Mouse (Mus musculus): ENCODE results near the gene Polr3h. TPM values are rescaled to one million over a fixed set of nuclear protein-coding genes. Genes with fewer than 3 reads are reported as not detected.

The Polr3h gene
- total RNA-seq, 2 experiments from 2014 or later = 14.1 to 16.5 TPM

DNA sequence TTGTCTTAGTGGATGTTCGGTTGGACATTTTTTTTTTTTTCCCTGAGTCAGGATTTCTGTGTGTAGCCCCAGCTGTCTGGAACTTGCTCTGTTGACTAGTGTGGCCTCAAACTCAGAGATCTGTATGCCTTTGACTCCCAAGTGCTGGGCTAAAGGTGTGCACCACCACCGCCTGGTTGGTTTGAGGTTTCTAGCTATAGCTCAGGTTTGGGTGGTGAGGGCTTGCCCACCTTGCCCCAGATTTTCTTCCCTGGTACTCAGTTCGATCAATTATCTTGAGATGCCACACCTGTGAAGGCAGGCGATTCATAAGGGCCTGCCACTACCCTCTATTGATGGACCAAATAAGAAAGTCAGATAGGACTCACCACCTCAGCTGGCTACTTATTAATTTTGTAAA is 78.9 kb downstream of the Polr3h start:
- DNase-seq (ENCODE audit: low spot score in 2 of 2) = no peak

DNA sequence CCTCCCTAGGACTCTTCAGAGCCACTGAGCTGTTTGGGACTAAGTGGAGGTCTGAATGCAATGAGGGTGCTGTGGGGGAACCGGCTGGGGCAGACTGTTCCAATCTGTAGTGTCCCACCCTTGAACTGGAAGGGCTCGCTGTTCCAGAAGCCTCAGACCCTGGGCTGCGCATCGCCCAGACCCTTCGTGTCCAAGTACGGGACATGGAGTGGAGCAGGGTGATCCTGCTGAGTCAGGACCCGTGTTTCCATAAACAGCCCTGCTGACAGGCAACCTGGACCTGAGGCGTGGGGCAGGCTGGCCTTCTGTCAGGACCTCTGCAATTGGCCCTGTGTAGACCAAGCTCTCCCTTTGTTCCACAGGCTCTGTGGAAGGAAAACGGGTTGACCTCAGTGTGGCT is 79.3 kb downstream of the Polr3h start:
- no peak for DNase-seq (ENCODE audit: low spot score in 2 of 2)

DNA sequence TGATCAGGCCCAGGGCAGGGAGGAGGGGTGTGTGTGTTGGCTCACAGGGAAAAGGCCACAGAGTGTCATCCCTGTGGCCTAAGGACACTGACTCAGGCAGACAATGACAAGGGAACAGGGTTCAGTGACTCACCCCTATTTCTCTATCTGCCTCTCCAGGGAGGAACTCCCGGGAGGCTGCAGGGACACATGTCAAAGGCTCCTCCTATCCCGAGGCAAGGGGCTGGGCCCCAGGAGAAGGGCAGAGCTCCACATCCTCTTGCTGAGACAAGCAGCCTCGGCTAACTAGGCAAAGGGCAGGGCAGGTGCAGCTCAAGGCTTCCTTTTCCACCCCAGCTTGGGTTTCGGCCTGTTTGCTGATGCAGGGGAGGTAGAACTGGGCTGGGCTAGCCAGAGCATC is 80.3 kb downstream of the Polr3h start:
- no peak for DNase-seq (ENCODE audit: low spot score in 2 of 2)

DNA sequence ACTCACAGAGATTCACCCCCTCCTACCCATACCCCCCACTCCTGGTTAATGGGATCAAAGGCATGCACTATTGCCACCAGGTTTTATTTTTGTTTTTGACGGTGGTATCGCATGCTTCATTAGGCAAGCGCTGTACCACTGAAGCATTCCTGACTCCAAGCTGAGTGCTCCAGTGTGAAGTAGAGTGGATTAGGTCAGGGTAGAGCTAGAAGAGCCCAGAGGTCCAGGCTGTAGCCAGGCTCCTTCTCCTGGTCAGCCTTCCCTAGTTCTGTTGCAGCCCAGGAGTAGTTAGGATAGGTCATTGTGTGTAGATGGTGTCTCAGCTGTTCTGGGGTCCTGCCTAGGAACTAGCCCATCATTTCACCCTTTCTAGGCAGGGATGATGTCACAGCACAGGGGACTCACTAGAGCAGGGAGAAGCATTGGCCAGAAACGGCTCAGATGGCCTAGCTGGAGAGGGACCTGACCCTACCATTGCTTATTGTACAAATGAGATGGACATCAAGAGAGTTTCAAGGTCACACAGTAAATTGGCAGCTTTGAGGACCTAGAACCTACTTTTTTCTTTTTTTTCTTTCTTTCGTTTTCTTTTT is 80.9 kb downstream of the Polr3h start:
- no peak for DNase-seq (ENCODE audit: low spot score in 2 of 2)

DNA sequence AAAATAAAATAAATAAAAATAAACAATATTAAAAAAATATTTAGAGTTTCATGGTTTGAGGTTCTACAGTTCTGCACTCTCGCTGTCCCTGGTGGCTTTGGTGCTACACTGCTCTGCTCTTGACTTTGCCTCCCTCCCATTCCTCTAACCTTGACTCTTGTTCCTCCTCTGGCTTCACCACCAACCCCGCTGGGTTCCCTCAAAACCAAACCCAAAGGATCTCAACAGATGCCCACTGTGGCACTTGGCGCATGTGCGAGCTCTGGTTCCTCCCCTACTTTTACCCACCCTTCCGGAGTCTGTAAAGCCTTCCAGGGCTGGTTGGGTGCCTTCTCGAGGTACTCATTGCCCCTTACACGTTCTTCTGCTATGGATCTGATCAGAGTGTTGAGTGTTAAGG is 83.8 kb downstream of the Polr3h start:
- DNase-seq (ENCODE audit: low spot score in 2 of 2) = no peak

DNA sequence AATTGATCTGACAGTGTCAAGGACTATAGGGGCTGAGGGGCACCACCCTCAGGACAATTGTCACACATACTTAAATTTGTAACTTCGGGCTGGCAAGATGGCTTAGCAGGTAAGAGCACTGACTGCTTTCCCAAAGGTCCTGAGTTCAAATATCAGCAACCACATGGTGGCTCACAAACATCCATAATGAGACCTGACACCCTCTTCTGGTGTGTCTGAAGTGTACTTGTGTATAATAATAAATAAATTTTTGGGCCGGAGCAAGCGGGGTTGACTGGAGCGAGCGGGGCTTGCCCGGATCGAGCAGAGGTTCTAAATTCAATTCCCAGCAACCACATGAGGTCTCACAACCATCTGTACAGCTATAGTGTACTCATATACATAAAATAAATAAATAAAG is 85.7 kb downstream of the Polr3h start:
- DNase-seq (ENCODE audit: low spot score in 2 of 2) = no peak

DNA sequence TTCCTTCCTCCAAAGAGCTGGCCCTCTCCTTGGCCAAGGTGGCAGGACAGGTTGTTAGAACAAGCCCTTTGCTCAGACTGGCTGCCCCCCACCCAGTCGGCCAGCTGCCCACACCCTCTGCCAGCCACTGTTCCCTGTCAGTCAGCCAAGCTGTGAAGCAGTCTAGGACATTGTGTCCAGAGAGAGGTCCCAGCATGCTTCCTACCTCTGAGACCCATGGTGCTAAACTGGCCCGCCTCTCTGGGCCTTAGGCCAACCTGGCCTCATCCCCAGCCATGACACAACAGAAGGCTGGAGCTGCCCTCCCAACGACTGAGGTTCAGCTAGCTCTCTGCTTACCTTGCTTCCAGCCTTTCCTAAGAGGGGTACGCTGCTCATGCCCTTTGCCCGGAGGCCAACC is 86.4 kb downstream of the Polr3h start:
- peak in 1 of 2 experiments; percentile 61 for DNase-seq (ENCODE audit: low spot score in 2 of 2)

DNA sequence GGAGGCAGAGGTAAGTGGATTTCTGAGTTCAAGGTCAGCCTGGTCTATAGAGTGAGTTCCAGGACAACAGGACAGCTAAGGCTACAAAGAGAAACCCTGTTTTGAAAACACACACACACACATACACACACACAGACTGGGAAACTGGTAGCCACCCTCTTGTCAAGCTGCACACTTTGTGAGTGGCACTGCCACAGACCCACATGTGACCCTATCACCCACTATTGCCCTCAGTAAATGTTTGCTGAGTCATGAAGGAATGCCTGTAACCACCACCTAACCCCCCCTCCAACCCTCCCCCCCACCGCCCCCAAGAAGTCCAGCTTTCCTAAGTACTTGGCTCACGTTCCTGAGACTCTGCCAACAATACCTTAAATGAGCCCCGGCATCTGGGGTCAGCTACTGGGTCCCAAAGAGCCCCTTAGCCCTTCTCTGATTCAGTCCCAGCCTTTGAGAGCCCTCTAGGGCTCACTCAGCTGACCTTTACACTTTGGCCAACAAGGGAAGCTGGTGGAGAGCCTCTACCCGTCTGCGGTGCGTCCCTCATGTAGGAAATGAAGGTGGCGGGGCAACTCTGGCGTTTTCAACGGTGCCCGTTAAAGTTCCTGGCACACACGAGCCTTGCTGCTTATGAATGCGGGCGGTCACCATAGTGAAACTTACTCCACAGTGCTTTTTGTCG is 87.3 kb downstream of the Polr3h start:
- DNase-seq (ENCODE audit: low spot score in 2 of 2) = no peak

Other genes starting within 250 kb of the Polr3h start
- 1 to 10 TPM; 3.7 to 5.2 TPM for gene Chadl, start 229.0 kb downstream of the Polr3h start, total RNA-seq (2021)
- gene Zc3h7b, start 181.2 kb downstream of the Polr3h start, total RNA-seq (2021) = 10 to 100 TPM; 54.8 to 54.9 TPM
- 10 to 100 TPM; 37.9 to 38.5 TPM for gene Rangap1, start 180.7 kb downstream of the Polr3h start, total RNA-seq (2021)
- 100 to 1,000 TPM; 112 to 117 TPM for gene Tef, start 123.8 kb downstream of the Polr3h start, total RNA-seq (2021)
- 10 to 100 TPM; 34.5 to 44.1 TPM for gene Tob2, start 67.4 kb downstream of the Polr3h start, total RNA-seq (2021)
- gene Phf5a, start 54.3 kb downstream of the Polr3h start, total RNA-seq (2021) = 10 to 100 TPM; 48.9 to 55.8 TPM
- gene Aco2, start 53.9 kb downstream of the Polr3h start, total RNA-seq (2021) = 100 to 1,000 TPM; 650 to 720 TPM
- gene Csdc2, start 10.5 kb upstream of the Polr3h start, total RNA-seq (2021) = 1 to 10 TPM; 9.1 to 9.4 TPM
- gene Pmm1, start 34.7 kb upstream of the Polr3h start, total RNA-seq (2021) = 10 to 100 TPM; 20.3 to 21.6 TPM
- not detected for gene 1700029P11Rik, start 54.3 kb upstream of the Polr3h start, total RNA-seq (2021)
- 10 to 100 TPM; 26.2 to 28.6 TPM for gene Xrcc6, start 61.6 kb upstream of the Polr3h start, total RNA-seq (2021)
- gene Desi1, start 107.6 kb upstream of the Polr3h start, total RNA-seq (2021) = 10 to 100 TPM; 21.9 to 23.9 TPM
- gene Snu13, start 121.4 kb upstream of the Polr3h start, total RNA-seq (2021) = 10 to 100 TPM; 60.2 to 64.0 TPM
- not detected for gene 4930407I10Rik, start 132.9 kb upstream of the Polr3h start, total RNA-seq (2021)
- gene Mei1, start 143.8 kb upstream of the Polr3h start, total RNA-seq (2021) = under 1 TPM in 1 of 2 experiments, not detected in 1; 0.16 TPM
- gene Ccdc134, start 201.7 kb upstream of the Polr3h start, total RNA-seq (2021) = 10 to 100 TPM; 45.5 to 49.4 TPM
- 10 to 100 TPM; 77.9 to 96.4 TPM for gene Srebf2, start 220.9 kb upstream of the Polr3h start, total RNA-seq (2021)

Data from gastrocnemius, postnatal 4 days (tissue).